Mouse (Mus musculus) kidney, postnatal 36 days (tissue): ENCODE measurements around the gene Znhit6.
A peak's percentile ranks its signal among the peaks of the same experiment; 100 is the strongest.

Source experiments
- DNase-seq, 2 experiments: peaks; one replicate each; pipeline ENCODE4 v3.0.0; 2021 to 2022; ENCODE audit warnings: mixed read lengths in 2 of 2

Gene Znhit6

DNA sequence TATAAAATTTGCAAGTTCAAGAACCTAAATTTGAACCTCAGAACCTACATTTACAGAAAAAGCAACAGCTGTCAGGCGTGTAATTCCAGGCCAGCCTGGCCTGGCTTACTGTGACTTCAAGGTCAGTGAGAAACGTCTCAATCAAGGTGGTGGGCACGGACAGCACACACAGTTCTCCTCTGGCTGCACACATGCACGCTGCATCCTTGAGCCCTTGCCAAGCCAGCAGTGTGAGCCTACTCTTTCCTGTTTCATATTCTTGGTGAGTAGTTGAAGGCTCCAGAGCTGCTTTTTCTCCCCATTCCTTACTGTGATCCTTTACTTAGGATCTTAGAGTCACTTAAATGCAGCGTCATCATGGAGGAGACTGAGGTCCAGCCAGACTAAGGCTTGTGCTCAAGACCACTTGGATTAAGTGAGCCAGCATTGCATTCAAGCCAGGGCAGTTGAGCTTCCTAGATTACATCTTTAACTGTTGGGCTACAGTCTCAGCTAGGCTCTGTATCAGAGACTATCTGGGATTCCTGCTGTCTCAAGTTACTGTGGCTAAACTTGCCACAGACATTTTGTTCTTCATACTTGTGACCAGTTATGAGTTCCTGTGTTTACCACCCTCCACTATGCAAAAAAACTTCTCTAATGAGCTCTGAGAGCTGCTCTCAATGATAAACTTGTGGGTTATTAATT is 29.6 kb downstream of the Znhit6 start:
- no peak for DNase-seq

- no peak for DNase-seq
Observed at GRCm38 (mm10) chr3:145608320-145608719, 32.3 kb downstream of the Znhit6 start.

DNA sequence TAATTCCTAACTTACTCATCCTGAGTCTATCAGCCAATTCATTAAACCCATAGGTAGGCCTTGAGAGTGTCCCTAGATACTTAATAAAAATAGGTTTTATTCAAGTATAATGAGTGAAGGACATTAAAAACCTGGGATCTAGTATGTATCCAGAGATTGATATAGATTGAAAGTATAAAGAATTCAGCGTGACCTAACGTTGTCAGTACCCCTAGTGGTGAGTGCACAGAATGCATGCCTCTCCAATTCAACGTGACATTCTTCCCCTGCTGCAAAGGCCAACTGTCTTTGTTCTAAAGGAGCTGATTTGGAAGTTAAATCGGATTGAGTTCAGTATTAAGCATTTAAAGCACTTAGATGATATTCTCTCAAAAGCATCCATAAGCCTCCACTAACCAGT is 36.7 kb downstream of the Znhit6 start:
- DNase-seq = peak in 1 of 2 experiments; percentile 62

- no peak for DNase-seq
Observed at GRCm38 (mm10) chr3:145613234-145613633, 37.2 kb downstream of the Znhit6 start.

DNA sequence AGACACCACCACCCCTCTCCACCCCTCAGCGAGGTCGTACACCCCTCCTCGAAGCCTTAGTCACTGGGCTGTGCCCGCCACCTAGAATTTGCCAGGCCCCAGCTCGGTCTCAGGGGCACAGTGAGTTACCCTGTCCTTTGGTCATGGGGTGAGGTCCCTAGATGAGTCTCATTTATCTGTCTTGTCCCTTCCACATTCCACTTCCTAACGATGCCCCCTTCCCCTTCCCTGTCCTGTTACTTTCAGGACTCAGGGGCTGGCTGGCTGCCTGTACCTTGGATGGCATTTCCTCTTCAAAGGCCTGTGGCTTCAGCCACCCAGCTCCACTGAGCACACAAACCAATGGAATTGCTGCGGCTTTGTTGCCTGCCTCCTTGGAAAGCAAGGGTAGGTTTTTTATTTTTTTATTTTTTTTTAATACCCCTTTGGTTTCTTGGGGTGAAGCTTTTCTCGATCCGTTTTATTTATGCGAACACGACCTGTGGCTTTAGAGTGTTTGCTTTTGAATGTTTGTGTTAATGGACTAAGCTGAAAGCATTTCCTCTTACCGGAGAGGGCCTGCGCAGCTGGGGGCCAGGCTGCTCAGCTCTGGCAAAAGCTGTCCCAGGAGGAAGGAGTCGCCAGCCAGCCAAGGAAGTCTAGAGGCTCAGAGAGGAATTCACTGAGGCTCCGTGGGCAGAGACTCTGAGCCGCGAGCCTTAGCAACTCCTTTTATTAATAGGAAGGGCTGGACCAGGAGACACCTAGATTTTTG is 38.5 kb downstream of the Znhit6 start:
- DNase-seq = peak; percentile 48 to 68

DNA sequence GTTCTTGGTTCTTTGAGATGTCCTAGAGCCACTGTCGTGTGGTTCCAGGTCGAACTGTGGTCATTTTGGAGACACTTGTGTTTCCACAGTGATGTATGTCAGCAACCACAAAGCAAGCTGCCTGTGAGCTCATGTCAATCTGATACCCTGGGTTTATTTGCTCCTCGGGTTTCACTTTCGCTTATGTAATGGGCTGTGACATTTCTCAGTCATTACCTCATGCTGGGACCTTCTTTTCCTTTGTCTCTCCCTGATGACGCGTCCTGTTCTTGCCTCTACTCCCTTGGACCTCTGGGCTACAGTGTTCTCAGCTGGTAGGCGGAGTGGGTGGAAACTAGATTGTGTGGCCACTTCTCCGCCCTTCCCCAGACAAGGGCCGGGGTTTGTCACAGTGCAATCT is 42.3 kb downstream of the Znhit6 start:
- no peak for DNase-seq

- no peak for DNase-seq
Observed at GRCm38 (mm10) chr3:145619621-145620365, 43.8 kb downstream of the Znhit6 start.

- no peak for DNase-seq
Observed at GRCm38 (mm10) chr3:145621209-145621608, 45.2 kb downstream of the Znhit6 start.

DNA sequence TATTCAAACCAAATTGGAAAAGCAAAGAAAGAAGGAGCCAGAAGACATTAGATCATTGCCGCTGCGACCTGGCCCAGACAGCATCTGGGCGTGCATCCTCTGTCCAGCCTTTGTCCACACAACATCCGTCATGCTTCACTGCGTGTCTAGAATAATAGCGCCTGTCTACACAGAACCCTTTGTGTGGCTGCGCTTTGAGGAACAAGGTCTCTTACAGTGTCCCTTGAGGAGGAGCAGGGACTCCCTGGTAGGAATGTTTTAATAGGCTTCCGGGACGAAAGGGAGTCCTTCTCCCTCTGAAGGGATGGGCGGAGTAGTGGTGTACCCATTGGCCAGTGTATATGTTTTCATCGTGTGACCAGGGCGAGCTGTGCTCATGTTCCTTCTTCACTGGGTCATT is 47.0 kb downstream of the Znhit6 start:
- DNase-seq = no peak

GRCm38 (mm10) chr3:145624786-145625185 is 48.8 kb downstream of the Znhit6 start:
- no peak for DNase-seq

DNA sequence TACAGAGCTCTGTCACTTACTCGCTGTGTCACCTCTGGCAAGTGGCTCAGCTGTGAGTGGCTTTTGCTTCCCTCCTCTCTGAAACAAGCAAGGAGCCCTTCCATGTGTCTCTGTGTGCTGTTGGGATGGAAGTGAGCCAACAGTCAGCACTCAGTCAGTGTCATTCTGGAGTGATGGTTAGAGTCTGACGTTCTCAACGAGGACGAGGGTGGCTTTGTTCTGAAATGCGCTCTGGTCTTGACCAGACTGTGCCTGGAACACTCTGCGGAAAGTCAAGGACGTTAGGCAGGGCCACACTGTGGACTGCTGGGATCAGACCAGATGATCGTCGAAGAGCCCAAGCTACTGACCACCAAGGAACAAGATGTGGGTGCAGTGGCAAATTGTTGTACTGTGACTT is 49.5 kb downstream of the Znhit6 start:
- DNase-seq = no peak

DNA sequence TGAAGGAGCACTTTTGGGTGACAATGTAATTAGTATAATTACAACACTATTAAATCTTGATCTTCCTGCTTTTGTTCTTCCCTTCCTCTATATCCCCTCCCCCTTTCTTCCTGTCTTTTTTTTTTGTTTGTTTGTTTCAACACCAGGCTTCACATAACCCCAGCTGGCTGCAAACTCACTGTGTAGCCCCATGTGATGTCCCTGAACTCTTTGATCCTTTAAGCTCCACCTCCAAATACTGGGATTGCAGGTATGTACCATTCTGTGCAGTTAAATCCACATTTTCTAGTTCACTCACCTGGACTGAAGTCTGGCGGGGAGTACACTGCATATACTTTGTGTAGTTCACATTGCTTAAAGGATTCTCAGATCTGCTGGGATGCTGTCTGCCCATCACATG is 50.1 kb downstream of the Znhit6 start:
- DNase-seq = no peak

- DNase-seq = peak; percentile 43 to 78
Observed at GRCm38 (mm10) chr3:145627830-145628229, 51.8 kb downstream of the Znhit6 start.

DNA sequence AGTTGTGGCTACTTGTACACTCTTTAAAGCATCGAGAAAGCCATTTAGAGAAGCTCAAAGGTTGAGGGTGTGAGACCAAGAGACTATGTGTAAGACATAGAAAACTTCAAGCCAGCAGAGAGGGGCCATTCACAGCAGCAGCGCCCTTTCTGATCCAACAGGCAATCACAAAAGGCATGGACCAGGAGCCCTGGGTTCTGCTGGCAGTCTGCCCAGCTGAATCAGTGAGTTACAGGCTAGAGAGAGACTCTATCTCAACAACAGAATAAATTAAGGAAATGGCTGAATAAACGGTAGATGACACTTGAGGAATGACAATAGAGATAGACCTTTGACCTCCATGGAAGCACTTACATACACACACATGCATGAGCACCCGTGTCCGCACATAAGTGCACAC is 52.6 kb downstream of the Znhit6 start:
- DNase-seq = no peak

GRCm38 (mm10) chr3:145632888-145633287 is 56.9 kb downstream of the Znhit6 start:
- DNase-seq = peak; percentile 72 to 83

DNA sequence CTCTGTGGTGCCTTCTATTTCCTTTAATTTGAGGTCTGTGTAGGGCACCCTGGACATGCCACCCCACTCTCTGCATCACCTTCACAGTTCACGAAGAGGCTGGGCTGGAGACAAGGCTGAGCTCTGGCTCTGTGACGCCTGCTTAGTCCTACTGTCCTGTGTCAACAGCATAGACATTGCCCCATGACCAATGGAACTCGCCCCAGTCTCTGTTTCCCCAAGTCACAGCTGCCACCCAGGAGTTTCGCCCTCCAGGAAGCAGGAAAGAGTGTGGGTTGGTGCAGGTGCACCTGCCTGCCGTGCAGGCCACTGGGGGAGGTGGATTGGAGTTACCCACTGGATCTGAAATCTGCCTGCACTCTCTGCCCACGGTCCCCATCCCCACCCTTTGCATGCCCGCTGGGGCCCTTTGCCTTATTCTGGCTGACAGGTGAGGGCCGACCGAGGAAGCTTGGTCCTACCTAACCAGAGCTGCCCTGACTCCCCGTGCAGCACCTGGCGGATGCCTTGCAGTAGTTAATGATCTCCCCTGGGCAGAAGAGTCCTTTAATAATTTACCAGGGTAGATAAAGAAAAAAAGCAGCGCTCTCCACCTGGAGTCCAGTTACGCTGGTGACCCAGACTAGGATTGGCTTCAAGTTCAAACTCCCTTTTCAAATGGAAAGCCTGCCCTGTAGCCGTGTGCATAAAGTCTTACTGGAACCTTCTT is 58.2 kb downstream of the Znhit6 start:
- DNase-seq = peak; percentile 65 to 83

GRCm38 (mm10) chr3:145640170-145640569 is 64.2 kb downstream of the Znhit6 start:
- DNase-seq = no peak

DNA sequence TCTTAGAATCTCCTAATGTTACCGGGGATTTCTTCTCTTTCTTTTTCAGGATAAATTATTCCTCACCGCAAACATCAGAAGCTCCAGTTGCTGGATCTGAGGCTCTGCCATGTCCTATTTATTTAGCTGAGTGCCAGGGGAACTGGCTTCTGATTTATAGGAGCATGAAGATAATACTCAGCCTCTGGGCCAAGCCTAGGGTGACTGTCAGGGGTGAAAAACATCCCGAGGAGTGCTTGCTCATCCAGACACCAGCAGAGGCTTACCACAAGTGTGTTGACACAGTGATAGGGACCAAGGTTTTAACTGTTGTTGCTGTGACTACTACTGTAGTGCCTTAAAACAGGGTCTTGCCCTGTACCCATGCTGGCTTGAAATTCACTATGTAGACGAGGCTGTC is 64.6 kb downstream of the Znhit6 start:
- DNase-seq = no peak

GRCm38 (mm10) chr3:145641036-145641685 is 65.2 kb downstream of the Znhit6 start:
- no peak for DNase-seq

GRCm38 (mm10) chr3:145641878-145642277 is 65.9 kb downstream of the Znhit6 start:
- no peak for DNase-seq

DNA sequence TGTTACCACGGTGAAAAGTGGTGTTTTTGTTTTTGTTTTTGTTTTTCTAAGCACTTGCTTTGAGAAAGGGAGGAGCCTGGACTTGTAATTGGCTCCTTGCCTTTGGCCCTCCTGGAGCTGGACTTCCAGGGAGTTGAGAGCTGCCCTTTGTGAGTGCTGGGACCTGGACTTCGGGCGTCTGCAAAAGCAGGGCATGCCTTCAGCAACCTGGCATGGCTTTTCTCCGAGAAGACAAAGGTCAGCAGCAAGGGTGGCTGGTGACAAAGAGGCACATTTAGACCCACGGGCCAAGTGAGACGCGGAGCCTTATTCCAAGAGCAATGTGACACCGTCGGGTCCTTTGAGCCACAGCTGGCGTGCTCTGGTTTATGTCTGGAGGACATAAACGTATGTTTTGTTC is 66.9 kb downstream of the Znhit6 start:
- DNase-seq = peak; percentile 45 to 51

GRCm38 (mm10) chr3:145645463-145645862 is 69.5 kb downstream of the Znhit6 start:
- DNase-seq = no peak

DNA sequence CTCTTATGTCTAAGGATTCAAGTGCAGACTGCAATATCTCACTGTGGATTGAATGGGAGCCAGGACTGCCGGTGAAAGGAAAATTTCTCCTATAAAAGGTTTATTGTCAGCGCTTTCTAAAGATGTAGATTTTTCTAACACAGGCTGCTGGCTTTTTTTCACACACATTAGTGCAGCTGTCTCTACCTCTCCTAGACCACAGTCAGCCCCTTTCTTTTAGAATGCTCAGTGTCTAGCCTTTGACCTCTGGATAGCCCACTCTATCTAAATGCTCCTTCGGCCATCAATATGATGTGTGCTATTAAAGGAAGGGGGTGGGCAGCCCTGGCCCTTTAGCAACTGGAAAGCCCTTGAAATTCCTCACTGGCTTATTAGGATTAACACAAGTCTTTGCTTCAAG is 70.0 kb downstream of the Znhit6 start:
- DNase-seq = no peak
